Mouse (Mus musculus) heart, postnatal 0 days (tissue): ENCODE results near the gene Svbp. TPM values are rescaled to one million over a fixed set of nuclear protein-coding genes. Genes with fewer than 3 reads are reported as not detected.

Source experiments
- ATAC-seq: fragments of 200-750 bp; cut with Nextera tagmentation; 2 replicates; pipeline ENCODE4 v1.8.0; 2017; ENCODE audit warnings: low read depth, moderate number of reproducible peaks, moderate library complexity; ENCODE audit not compliant: insufficient read depth
- DNase-seq: peaks from one replicate; pipeline ENCODE4 v3.0.0-alpha.2; 2016; ENCODE audit warnings: low spot score
- H3K27ac ChIP-seq: fragments of 300-500 bp; sonication (generic); 2 replicates; pipeline ENCODE4 v1.5.1; 2014; ENCODE audit warnings: low read depth, mild to moderate bottlenecking
- H3K27me3 ChIP-seq: fragments of 300-500 bp; sonication (generic); 2 replicates; pipeline ENCODE4 v1.6.1; 2014; ENCODE audit warnings: low read length, mixed read lengths; ENCODE audit not compliant: control insufficient read depth, insufficient read depth
- H3K36me3 ChIP-seq: fragments of 300-500 bp; sonication (generic); replicated peaks from 2 replicates; pipeline ENCODE4 v1.6.1; 2014; ENCODE audit warnings: low read length, mixed read lengths; ENCODE audit not compliant: control insufficient read depth, insufficient read depth
- H3K4me1 ChIP-seq: fragments of 300-500 bp; sonication (generic); 2 replicates; pipeline ENCODE4 v1.6.1; 2014; ENCODE audit warnings: antibody characterized with exemption; ENCODE audit not compliant: control insufficient read depth, insufficient read depth
- H3K4me2 ChIP-seq: fragments of 300-500 bp; sonication (generic); 2 replicates; pipeline ENCODE4 v1.6.1; 2014; ENCODE audit warnings: low read depth, mild to moderate bottlenecking, low read length, moderate library complexity
- H3K4me3 ChIP-seq: fragments of 300-500 bp; sonication (generic); 2 replicates; pipeline ENCODE4 v1.5.1; 2014; ENCODE audit warnings: low read depth, low read length
- H3K9ac ChIP-seq: fragments of 300-500 bp; sonication (generic); replicated peaks from 2 replicates; pipeline ENCODE4 v1.6.1; 2014; ENCODE audit warnings: low read depth, low read length, mixed read lengths
- H3K9me3 ChIP-seq: fragments of 300-500 bp; sonication (generic); replicated peaks from 2 replicates; pipeline ENCODE4 v1.6.1; 2016; ENCODE audit warnings: low read length; ENCODE audit not compliant: control insufficient read depth
- CTCF ChIP-seq: IDR thresholded peaks from 2 replicates; pipeline ENCODE4 v1.5.1; 2016; ENCODE audit warnings: antibody characterized with exemption, control low read depth, low read depth
- EP300 ChIP-seq: IDR thresholded peaks from 2 replicates; pipeline ENCODE4 v1.6.1; 2016; ENCODE audit warnings: antibody characterized with exemption, low read depth
- WGBS: fragments of 180-500 bp; shearing (Covaris S2); extraction: QIAGEN DNeasy Blood & Tissue Kit; methylation state at CpG from one replicate; pipeline ENCODE4 v1.1.7; 2014; 5-methylcytosine and 5-hydroxymethylcytosine counted together
- polyA plus RNA-seq: library from polyadenylated mRNA; unstranded; fragments of >200 nt; fragmentation: Nextera tagmentation; extraction: Ambion mirVana; gene quantifications from 2 replicates; pipeline ENCODE4 v1.2.1, GENCODE M21; 2015
- total RNA-seq: library from RNA; depleted of rRNA; stranded (reverse); fragments of >200 nt; gene quantifications from 2 replicates; pipeline ENCODE4 v1.2.3, GENCODE M21; 2014; ENCODE audit warnings: low replicate concordance

The Svbp gene
- total and polyA plus RNA-seq, 2 experiments from 2014 or later, result 33.2 to 129 TPM

GRCm38 (mm10) chr4:119161358-119161757 is 33.7 kb upstream of the Svbp start:
- Histone ChIP-seq H3K4me2 (no peak overlapping the region), H3K27me3 (no peaks in the 10 kb centered on the region), H3K9ac (no peak overlapping the region), H3K9me3 (no peaks in the 10 kb centered on the region), H3K4me3 (no peak overlapping the region), H3K36me3 (no peaks in the 10 kb centered on the region), H3K4me1 (no peaks in the 10 kb centered on the region), H3K27ac (no peak overlapping the region)
- no peak for ATAC-seq
- DNase-seq, result no peak
- no peak for TF ChIP-seq EP300
- no peak for TF ChIP-seq CTCF
- WGBS, result 75% methylated on average over 3 of the region's 3 CpGs

GRCm38 (mm10) chr4:119162990-119163389 is 32.1 kb upstream of the Svbp start:
- Histone ChIP-seq H3K36me3 (no peaks in the 10 kb centered on the region), H3K9me3 (no peaks in the 10 kb centered on the region), H3K27me3 (no peaks in the 10 kb centered on the region), H3K27ac (no peak overlapping the region), H3K4me1 (no peaks in the 10 kb centered on the region), H3K4me3 (no peak overlapping the region), H3K4me2 (no peak overlapping the region), H3K9ac (no peak overlapping the region)
- ATAC-seq, result no peak
- 75% methylated on average over 4 of the region's 4 CpGs for WGBS
- TF ChIP-seq CTCF, result 0 out of 2 replicates have a peak, but pooled peaks have one; percentile 5
- TF ChIP-seq EP300, result no peak
- no peak for DNase-seq

GRCm38 (mm10) chr4:119165916-119166315 is 29.2 kb upstream of the Svbp start:
- 51% methylated on average over 7 of the region's 7 CpGs for WGBS
- no peak for DNase-seq
- peaks cover 24% of the 10 kb centered on the region for H3K36me3 ChIP-seq
- no peak overlapping the region for H3K4me2 ChIP-seq
- no peaks in the 10 kb centered on the region for H3K27me3 ChIP-seq
- no peak overlapping the region for H3K27ac ChIP-seq
- TF ChIP-seq EP300 (no peak), CTCF (no peak)
- no peaks in the 10 kb centered on the region for H3K9me3 ChIP-seq
- no peak for ATAC-seq
- no peak overlapping the region for H3K4me3 ChIP-seq
- no peak overlapping the region for H3K9ac ChIP-seq
- H3K4me1 ChIP-seq, result no peaks in the 10 kb centered on the region

- no peaks in the 10 kb centered on the region for H3K27me3 ChIP-seq
These were observed 28.0 kb upstream of the Svbp start for GRCm38 (mm10) chr4:119167068-119167467.

GRCm38 (mm10) chr4:119167663-119168062 is 27.4 kb upstream of the Svbp start:
- peak; percentile 93 for TF ChIP-seq CTCF
- no peak for TF ChIP-seq EP300
- peaks cover 24% of the 10 kb centered on the region for H3K36me3 ChIP-seq
- H3K4me1 ChIP-seq, result peaks cover 10% of the 10 kb centered on the region; the same call in 1 of the 2 replicates
- no peaks in the 10 kb centered on the region for H3K27me3 ChIP-seq
- no peak overlapping the region for H3K9ac ChIP-seq
- DNase-seq (peak; percentile 76), ATAC-seq (peak; percentile 52; the same call in 1 of the 2 replicates)
- H3K4me3 ChIP-seq, result no peak overlapping the region
- whole genome bisulfite sequencing, result 2% methylated on average over 4 of the region's 4 CpGs
- no peaks in the 10 kb centered on the region for H3K9me3 ChIP-seq
- H3K4me2 ChIP-seq, result no peak overlapping the region
- H3K27ac ChIP-seq, result no peak overlapping the region

More at GRCm38 (mm10) chr4:119167068-119167467, 28.0 kb upstream of the Svbp start:
- Histone ChIP-seq H3K36me3 (peaks cover 24% of the 10 kb centered on the region), H3K4me1 (0 out of 2 replicates have a peak, but pooled peaks cover 4% of the 10 kb centered on the region), H3K4me2 (no peak overlapping the region), H3K9ac (no peak overlapping the region), H3K4me3 (no peak overlapping the region), H3K9me3 (no peaks in the 10 kb centered on the region), H3K27ac (no peak overlapping the region)
- ATAC-seq (no peak), DNase-seq (no peak)
- TF ChIP-seq CTCF (peak; percentile 1; the same call in 1 of the 2 replicates), EP300 (no peak)
- WGBS, result 82% methylated on average over 4 of the region's 4 CpGs

GRCm38 (mm10) chr4:119172919-119173650 is 22.0 kb upstream of the Svbp start:
- peak overlapping the region; percentile 93 for H3K4me3 ChIP-seq
- no peaks in the 10 kb centered on the region for H3K9me3 ChIP-seq
- H3K36me3 ChIP-seq, result peaks cover 24% of the 10 kb centered on the region
- peak overlapping the region; percentile 80 for H3K4me2 ChIP-seq
- no peak for TF ChIP-seq EP300
- no peak for TF ChIP-seq CTCF
- DNase-seq, result no peak
- H3K9ac ChIP-seq, result peak overlapping the region; percentile 89
- H3K27ac ChIP-seq, result peak overlapping the region; percentile 93
- H3K4me1 ChIP-seq, result peaks cover 16% of the 10 kb centered on the region; the same call in 1 of the 2 replicates
- ATAC-seq, result no peak
- H3K27me3 ChIP-seq, result no peaks in the 10 kb centered on the region
- WGBS, result 28% methylated on average over 18 of the region's 18 CpGs
